Mouse (Mus musculus) gonadal fat pad, adult 2 months (tissue): ENCODE measurements at regions not wholly inside any gene's neighbourhood (a gene's known extent, or its start where the extent isn't known, plus 50 kb on each side); places are given as distances from the start of the nearest gene placed in this dataset.
"Not testable (repeated sequence)": the region's sequence is repeated elsewhere in the genome, so short reads cannot be mapped to it uniquely, and the experiment has no call there.

Experiments
- DNase-seq: peaks from one replicate; pipeline ENCODE4 v3.0.0-alpha.2; 2012; ENCODE audit warnings: low read depth

- no peak for DNase-seq
Observed at GRCm38 (mm10) chr19:32972116-32972515, 214.8 kb downstream of the Pten start.

DNA sequence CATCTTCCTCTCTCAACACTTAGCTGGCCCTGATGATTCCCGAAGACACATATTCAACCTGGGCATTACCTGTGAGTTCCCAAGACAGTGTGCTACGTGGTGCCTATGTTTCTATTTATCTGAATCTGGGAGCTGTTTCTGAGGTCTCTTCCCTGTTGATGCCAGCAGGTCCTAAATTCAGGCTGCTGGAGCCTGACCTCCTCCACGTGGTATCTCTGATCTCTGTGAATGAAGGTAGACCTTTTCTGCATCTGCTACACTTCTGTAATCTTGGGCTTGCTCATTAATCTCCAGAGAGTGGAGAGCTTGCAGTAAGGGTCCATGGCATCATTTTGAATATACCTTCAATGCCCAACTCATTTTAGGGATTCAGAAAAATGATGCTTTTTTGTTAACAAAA lies 215.8 kb downstream of the Pten start:
- DNase-seq: no peak

- peak; percentile 99 for DNase-seq
Observed at GRCm38 (mm10) chr19:32974778-32975240, 217.5 kb downstream of the Pten start.

DNA sequence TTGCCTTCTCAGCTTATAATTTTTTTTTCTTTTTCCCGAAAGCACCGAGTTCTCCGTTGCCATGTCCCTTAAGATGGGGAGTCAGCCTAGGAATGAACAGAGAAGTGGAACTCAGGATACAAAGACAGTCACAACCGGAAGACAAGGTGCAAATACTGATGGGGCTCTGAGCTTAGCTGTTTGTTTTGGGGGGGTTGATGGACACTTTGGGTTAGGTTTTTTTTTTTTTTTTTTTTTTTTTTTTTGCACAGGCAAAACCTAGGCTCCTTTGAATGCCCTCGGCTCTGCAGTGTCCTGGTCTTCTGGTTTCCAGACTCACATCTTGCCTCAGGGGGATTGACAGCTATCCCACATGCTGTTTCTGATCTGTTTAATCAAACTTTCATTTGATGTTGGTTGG lies 218.0 kb downstream of the Pten start:
- DNase-seq: no peak

DNA sequence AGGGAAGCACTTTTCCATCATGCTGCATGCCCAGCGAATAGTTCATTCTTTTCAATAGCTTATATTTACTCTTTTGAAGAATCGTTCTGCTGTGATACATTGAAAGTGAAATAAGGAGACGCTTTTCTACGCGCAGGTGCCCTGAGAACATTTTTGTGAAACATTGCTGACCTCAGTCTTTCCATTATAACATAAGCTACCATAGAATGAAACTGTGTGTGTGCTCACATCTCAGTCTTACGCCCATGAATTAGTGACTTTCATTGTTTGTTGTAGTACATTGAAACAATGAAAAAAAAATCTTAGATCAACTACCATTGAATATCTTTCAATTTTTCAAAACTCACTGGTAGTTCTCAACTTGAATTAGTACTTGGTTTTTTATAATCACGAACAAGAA lies 219.2 kb downstream of the Pten start:
- no peak for DNase-seq

DNA sequence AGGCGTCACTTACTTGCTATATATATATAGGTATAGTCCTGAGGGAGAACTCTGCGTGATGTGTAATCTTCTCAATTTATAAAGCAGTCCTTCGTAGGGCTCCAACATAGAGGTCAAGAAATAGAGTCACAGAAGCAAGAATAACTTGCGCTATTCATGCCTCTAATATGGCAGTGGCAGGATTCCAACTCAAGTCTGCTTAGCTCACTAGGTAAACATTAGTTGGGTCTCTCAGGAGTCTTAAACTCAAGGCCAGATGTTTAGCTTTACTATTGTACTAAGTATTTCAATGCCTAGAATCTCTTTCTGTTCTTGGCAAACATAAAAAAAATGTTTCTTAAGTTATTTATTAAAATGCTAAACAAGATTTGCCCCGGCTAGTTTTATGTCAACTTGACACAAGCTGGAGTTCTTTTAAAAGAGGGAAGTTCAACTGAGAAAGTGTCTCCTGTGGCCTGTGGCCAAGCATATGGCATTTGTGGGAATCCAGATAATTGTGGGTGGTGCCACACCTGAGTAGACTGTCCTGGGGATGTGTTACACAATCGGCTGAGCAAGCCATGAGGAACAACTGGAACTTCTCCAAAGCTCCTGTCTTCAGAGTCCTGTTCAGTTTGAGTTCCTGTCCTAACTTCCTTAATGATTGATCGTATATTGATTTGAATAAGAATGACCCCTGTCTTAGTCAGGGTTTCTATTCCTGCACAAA lies 220.9 kb downstream of the Pten start:
- peak; percentile 76 for DNase-seq

GRCm38 (mm10) chr19:32980142-32980541 lies 222.8 kb downstream of the Pten start:
- DNase-seq: no peak

- DNase-seq: no peak
Observed at GRCm38 (mm10) chr19:32988713-32989112, 231.4 kb downstream of the Pten start.

- no peak for DNase-seq
Observed at GRCm38 (mm10) chr19:32989346-32989745, 232.0 kb downstream of the Pten start.

DNA sequence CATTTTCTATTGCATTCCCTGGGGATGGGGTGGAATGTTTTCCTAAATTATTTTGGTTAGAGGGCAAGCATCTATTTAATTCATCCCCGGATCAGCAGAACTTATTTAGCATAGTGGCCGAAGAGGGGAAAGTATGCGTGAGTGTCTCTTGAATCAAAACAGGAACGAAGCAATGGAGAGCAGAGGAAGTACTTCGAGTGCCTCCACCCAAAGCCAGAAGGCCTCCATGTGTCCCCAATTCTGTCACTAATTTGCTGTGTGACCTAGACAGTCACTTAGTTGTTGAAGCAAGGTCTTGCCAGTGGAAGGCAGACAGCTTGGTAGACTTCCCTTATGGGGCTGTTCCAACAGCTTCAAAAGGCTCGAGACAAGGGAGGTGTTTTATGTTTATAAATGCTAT lies 233.3 kb downstream of the Pten start:
- no peak for DNase-seq

DNA sequence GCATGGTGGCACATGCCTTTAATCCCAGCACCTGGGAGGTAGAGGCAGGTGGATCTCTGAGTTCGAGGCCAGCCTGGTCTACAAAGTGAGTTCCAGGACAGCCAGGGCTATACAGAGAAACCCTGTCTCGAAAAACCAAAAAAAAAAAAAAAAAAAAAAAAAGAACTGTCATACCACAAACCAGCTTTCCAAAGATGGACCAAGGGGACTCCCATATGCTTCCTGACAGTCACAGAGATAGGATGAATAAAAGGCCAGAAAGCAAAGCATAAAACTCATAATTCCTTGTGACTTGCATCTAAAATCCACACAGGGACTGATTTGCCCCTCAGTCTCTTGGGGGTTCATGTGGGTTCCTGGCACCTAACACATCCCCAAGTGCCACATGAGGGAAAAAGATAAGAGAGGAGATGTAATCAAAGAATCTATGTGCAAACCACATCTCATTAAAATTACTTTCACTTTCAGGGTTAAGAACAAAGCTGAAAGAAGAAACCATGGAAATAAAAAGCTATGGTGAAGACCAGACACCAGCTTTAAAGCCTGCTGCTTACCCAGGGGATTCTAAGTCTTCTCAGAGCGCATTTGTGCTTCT lies 241.4 kb downstream of the Pten start:
- no peak for DNase-seq

DNA sequence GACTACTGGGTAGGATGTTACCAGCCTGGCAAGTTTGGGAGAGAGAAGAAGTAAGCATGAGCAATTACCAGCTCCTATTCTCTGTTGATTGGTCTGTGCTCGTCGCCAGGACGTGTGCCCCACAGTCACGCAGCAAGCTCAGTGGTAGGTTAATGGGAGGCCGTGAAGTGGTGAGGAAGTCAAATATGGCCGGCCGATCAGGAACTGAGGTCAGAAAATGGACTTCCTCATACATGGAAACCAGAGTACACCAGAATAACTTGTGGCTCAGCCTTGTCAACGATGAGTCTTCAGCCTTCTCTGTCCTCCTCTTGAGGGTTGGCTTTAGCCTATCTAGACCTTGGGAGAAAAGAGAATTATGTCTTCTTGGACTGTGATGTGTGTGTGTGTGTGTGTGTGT lies 250.3 kb downstream of the Pten start:
- no peak for DNase-seq

GRCm38 (mm10) chr19:33008076-33008475 lies 250.8 kb downstream of the Pten start:
- no peak for DNase-seq

- no peak for DNase-seq
Observed at GRCm38 (mm10) chr19:33008794-33009193, 251.5 kb downstream of the Pten start.

DNA sequence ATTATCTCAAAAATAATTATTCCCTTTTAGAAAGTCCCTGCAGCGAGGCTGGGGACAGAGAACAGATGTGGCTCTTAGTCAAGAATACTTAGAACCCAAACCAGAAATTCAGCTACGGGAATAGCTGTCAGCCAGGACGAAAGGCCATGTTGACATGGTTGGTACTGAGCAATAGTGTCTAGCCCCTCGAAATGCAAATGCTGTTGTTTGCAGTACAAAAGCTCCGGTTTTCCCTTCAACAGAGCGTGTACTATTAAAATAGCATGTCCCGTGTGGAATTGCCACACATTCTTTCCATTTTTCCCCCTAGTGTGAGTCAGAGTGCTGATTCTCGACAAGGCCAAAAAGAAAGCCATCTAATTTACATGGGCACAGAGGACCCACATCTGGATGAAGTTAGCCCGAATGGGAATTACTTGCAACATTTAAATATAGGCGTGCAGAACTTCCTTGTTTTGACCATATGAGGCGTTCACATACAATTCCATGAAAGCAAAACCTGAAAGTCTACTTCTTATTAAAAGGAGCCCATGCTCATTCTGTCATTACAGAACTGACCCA lies 253.7 kb downstream of the Pten start:
- no peak for DNase-seq

- not testable (repeated sequence) for DNase-seq
Observed at GRCm38 (mm10) chr19:33014879-33015278, 257.6 kb downstream of the Pten start.

- DNase-seq: no peak
Observed at GRCm38 (mm10) chr19:33021161-33021560, 263.9 kb downstream of the Pten start.

DNA sequence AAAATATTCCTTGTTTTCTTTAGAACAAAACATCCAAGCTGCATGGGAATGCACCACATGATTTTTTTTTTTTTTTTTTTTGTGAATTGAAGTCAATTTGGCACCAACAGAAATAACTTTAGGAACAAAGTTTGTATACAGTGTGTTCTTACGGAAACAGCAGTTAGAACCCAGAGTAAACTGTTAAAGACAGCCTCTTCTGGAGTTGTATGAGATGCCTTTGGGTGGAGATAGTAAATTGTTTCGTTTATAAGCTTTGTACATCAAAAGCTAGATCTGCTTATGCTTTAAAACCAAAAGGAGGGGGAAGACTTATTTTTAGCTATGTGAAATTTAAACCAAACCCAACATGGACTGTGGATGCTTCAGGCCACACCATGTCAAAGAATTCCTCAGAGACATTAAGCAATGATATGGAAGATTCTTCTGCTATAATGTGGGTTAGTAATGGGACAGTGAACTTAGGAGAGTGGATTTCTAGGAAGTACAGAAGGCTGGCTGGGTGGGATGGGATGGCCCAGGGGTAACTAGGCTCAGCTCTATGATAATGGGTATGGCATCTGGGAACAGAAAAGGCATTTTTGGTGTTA lies 265.6 kb downstream of the Pten start:
- DNase-seq: no peak

DNA sequence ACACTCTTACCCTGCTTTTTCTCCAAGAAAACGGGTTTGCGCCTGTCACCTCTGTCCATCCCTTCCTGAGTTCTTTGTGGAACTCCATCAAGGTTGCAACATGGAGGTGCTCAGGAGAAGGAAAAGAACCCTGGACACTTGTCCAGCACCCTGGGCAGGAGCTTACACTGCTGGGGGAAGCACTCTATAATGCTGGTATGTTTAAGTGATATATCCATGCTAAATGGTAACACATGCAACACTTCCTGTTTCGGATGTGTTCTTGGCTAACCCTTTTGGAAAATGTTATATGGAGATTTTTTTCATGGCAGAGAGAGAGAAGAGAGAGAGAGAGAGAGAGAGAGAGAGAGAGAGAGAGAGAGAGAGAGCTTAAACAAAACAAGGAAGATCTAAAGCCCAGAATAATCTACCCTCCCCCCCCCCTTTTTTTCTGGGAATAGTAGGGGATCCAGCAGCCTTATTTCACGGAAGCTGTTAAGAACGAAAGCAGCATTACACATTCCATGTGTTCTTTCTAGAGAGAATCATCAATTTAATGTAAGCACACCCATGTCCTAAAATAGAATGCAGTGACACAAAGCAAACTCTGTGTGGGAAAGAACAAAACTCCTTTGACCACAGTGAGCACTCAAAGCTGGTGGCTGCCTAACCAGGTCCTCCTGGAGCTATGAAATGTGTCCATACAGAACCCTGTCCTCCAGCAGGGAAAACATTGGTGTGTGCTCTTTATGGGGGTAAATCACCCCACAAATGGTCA lies 272.6 kb downstream of the Pten start:
- DNase-seq: no peak

DNA sequence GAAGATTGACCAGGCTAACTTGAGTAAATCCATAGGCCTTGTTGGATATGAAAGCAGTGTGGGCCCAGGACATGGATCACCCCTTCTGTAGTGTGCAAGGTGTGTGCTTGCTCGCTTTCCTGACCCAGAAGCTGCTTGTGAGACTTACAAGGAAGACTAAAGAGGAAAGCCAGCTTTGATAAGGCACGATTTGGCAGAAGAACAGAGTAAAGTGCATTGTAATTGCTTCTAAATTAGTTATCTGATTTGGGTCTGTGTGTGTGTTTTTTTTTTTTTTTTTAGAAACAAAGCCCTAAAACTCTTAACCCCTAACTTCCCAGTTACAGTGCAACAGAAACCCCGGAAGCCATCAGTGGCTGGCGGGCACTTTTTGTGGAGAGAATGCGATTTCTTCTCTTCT lies 283.2 kb downstream of the Pten start:
- no peak for DNase-seq

GRCm38 (mm10) chr19:33040991-33041390 lies 283.7 kb downstream of the Pten start:
- DNase-seq: no peak

DNA sequence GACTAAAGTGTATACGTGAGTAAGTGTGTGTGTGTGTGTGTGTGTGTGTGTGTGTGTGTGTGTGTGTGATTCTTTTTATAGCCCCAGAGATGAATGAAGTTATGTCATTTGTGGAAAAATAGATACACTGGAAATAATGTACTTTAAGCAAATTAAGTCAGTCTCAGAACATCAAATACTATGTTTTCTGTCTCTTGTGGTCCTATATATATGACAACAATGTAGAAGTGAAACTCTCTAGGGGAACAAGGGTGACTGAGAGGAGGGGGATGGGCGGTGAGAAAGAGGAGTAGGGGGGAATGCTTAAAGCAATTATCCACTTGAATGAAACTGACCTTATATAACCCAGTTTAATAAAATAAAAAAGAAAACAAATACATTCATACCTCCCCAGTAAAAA lies 285.5 kb downstream of the Pten start:
- DNase-seq: no peak
